Mouse (Mus musculus) left cerebral cortex, adult 8-10 months (tissue): ENCODE measurements at regions not wholly inside any gene's neighbourhood (a gene's known extent, or its start where the extent isn't known, plus 50 kb on each side); places are given as distances from the start of the nearest gene placed in this dataset.

Experiments
- DNase-seq, 2 experiments: peaks; one replicate each; pipeline ENCODE4 v3.0.0; 2022; ENCODE audit warnings: low spot score in 2 of 2

GRCm38 (mm10) chr11:17734519-17734918 lies 219.2 kb downstream of the Etaa1 start:
- no peak for DNase-seq

GRCm38 (mm10) chr11:17738879-17739278 lies 214.8 kb downstream of the Etaa1 start:
- DNase-seq = no peak

- no peak for DNase-seq
Measured at GRCm38 (mm10) chr11:17743821-17744220, 209.9 kb downstream of the Etaa1 start.

GRCm38 (mm10) chr11:17750345-17750744 lies 203.3 kb downstream of the Etaa1 start:
- no peak for DNase-seq

- no peak for DNase-seq
Measured at GRCm38 (mm10) chr11:17759224-17759623, 194.5 kb downstream of the Etaa1 start.

GRCm38 (mm10) chr11:17763411-17763810 lies 190.3 kb downstream of the Etaa1 start:
- DNase-seq = no peak

- no peak for DNase-seq
Measured at GRCm38 (mm10) chr11:17764146-17764545, 189.5 kb downstream of the Etaa1 start.

GRCm38 (mm10) chr11:17768345-17768759 lies 185.3 kb downstream of the Etaa1 start:
- no peak for DNase-seq

- no peak for DNase-seq
Measured at GRCm38 (mm10) chr11:17768837-17769466, 184.7 kb downstream of the Etaa1 start.

GRCm38 (mm10) chr11:17797632-17798031 lies 156.0 kb downstream of the Etaa1 start:
- DNase-seq = no peak

- DNase-seq = no peak
Measured at GRCm38 (mm10) chr11:17807851-17808250, 145.8 kb downstream of the Etaa1 start.

- DNase-seq = no peak
Measured at GRCm38 (mm10) chr11:17811829-17812559, 141.7 kb downstream of the Etaa1 start.

GRCm38 (mm10) chr11:17842642-17843041 lies 111.0 kb downstream of the Etaa1 start:
- DNase-seq = no peak

- DNase-seq = no peak
Measured at GRCm38 (mm10) chr11:17852405-17852804, 101.3 kb downstream of the Etaa1 start.

- DNase-seq = no peak
Measured at GRCm38 (mm10) chr11:17853246-17853804, 100.3 kb downstream of the Etaa1 start.

GRCm38 (mm10) chr11:17853832-17854231 lies 99.8 kb downstream of the Etaa1 start:
- no peak for DNase-seq

GRCm38 (mm10) chr11:17859364-17860131 lies 94.1 kb downstream of the Etaa1 start:
- DNase-seq = no peak

- DNase-seq = no peak
Measured at GRCm38 (mm10) chr11:17864833-17865397, 88.8 kb downstream of the Etaa1 start.

GRCm38 (mm10) chr11:17870690-17871089 lies 83.0 kb downstream of the Etaa1 start:
- no peak for DNase-seq

GRCm38 (mm10) chr11:17871920-17872319 lies 81.8 kb downstream of the Etaa1 start:
- no peak for DNase-seq

- DNase-seq = no peak
Measured at GRCm38 (mm10) chr11:17883276-17883675, 70.4 kb downstream of the Etaa1 start.
